Mouse (Mus musculus) kidney, adult 9 months (tissue): ENCODE results near the gene Cog4.
"Not testable (repeated sequence)": the region's sequence is repeated elsewhere in the genome, so short reads cannot be mapped to it uniquely, and the experiment has no call there.

Experiments used
- DNase-seq: peaks from one replicate; pipeline ENCODE4 v3.0.0; 2022

The Cog4 gene

DNA sequence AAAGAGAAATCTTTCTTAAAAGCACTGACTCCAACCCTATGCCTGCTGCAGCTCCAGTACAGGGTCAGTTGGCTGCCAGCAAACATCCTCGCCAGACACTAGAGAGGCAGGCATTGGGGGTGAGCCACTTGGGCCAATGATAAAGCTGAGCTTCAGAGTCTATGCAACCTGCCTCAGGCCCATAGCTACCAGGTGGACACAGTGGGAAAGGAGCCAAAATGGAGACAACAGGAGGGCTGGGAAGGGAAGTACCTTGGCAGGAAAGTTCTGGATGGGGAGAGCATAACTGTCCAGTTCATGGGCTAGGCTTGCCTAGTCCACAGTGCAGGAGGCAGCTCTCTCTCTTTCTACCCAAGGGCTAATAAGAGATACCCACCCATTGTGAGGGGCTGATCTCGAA, 46.5 kb downstream of the Cog4 start:
- no peak for DNase-seq

- DNase-seq = no peak
Measured at GRCm38 (mm10) chr8:110894851-110895250, 48.5 kb downstream of the Cog4 start.

- no peak for DNase-seq
Measured at GRCm38 (mm10) chr8:110895254-110895653, 48.9 kb downstream of the Cog4 start.

- no peak for DNase-seq
Measured at GRCm38 (mm10) chr8:110895812-110896211, 49.4 kb downstream of the Cog4 start.

DNA sequence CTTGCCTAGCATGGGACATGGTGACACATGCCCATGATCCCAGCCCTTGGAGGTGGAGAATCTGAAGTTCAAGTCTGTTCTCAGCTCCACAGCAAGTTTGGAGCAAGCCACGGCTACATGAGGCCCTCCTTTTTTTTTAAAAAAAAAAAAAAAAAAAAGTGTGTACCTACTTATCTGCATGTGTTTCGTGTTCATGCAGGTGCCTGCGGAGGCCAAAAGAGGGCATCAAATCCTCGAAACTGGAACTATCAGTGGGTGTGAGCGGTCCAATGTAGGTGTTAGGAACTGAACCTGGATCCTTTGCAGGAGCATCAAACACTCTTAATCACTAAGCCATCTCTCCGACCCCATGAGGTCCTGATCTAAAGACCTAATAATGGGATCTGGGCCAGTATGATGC, 51.1 kb downstream of the Cog4 start:
- DNase-seq = no peak

- no peak for DNase-seq
Measured at GRCm38 (mm10) chr8:110901056-110901455, 54.7 kb downstream of the Cog4 start.

GRCm38 (mm10) chr8:110901839-110902578, 55.6 kb downstream of the Cog4 start, which contains the start of gene Fuk:
Gene Fuk, minus strand, starts transcription at chr8:110902488.
- DNase-seq = peak; percentile 92

GRCm38 (mm10) chr8:110902579-110902965, 56.2 kb downstream of the Cog4 start:
- DNase-seq = no peak

- DNase-seq = no peak
Measured at GRCm38 (mm10) chr8:110905404-110905803, 59.0 kb downstream of the Cog4 start.

DNA sequence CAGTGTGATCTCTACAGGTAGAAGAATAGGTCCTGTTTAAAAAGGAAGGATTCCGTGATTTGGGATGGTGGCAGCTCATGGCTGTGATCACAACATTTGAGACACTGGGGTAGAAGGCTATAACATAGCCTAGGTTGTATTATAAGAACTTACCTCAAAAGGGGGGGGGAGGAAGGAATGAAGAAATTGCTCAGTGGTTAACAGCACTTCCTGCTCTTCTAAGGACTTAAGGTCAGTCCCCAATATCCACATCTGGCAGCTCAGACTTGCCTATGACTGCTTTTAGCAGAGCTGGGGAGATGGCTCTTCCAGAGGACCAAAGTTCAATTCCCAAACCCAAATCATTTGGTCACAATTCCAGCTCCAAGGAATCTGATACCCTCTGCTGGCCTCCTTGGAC, 60.3 kb downstream of the Cog4 start:
- DNase-seq = no peak

DNA sequence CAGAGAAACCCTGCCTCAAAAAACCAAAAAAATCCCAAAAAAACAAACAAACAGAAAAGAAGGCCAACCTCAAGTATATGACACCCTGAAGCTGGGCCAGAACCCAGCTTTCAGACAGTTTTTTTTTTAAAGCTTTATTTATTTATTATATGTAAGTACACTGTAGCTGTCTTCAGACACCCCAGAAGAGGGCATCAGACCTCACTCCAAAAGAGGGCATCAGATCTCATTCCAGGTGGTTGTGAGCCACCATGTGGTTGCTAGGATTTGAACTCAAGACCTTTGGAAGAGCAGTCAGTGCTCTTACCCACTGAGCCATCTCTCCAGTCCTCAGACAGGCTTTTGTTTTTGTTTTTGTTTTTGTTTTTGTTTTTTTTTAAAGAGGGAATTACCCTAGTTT, 63.5 kb downstream of the Cog4 start:
- DNase-seq = not testable (repeated sequence)

GRCm38 (mm10) chr8:110911576-110912570, 65.5 kb downstream of the Cog4 start:
- no peak for DNase-seq

- peak; percentile 96 for DNase-seq
Measured at GRCm38 (mm10) chr8:110917415-110917814, 71.0 kb downstream of the Cog4 start.

DNA sequence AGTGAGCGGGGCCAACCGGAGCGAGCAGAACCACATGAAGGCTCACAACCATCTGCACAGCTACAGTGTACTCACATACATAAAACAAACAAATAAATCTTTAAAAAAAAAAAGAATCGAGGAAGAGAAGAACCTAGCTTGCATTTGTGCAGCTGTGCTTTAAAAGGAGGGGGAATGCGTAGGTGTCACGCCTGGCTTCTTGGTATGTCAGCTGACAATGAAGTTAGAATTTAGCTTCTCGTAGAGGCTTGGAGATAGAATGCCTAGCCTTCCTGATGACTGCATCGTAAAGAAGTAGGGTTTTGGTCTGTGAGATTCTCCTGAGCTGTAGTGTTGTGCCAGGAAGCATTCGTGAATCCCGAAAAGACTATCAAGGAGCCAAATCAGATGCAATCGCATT, 71.6 kb downstream of the Cog4 start:
- DNase-seq = no peak

- DNase-seq = no peak
Measured at GRCm38 (mm10) chr8:110918460-110918859, 72.1 kb downstream of the Cog4 start.

- DNase-seq = peak; percentile 89
Measured at GRCm38 (mm10) chr8:110919341-110920031, 73.1 kb downstream of the Cog4 start, which contains the start of gene St3gal2. Gene St3gal2, plus strand, starts transcription at chr8:110919922.

DNA sequence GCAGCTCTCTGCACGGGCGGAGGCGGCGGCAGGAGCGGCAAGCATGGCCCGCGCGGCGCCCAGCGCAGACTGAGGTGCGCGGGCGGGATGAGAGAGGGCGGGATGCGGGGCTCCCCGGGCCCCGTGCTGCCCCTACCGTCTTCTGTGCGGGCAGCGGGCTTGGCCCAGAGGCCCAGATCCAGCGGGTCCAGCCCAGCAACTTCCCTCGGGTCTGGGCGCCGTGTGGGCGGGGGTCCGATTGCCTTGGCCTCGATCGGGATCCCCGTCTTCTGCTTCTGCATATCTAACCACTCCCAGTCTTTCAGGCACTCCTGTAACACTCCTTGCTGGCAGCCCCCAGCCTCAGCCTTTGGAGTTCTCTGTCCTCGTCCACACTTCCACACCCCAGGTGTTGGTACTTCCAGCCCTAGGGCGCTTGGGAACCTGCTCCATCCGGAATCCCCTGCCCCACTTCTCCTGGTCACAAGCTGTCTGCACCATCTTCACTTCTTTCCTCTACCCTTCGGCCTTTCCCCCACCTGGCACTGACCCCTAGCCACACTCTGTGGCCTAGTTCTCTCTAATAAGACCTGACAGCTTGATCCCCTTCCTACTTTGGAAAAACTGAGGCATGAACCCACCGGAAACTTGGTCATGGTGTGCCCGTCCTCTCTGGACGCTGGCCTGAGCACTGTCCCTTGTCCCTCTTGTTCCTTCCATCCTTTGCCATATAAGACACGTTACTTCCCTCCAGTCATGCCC, 73.8 kb downstream of the Cog4 start:
- DNase-seq = peak; percentile 41

DNA sequence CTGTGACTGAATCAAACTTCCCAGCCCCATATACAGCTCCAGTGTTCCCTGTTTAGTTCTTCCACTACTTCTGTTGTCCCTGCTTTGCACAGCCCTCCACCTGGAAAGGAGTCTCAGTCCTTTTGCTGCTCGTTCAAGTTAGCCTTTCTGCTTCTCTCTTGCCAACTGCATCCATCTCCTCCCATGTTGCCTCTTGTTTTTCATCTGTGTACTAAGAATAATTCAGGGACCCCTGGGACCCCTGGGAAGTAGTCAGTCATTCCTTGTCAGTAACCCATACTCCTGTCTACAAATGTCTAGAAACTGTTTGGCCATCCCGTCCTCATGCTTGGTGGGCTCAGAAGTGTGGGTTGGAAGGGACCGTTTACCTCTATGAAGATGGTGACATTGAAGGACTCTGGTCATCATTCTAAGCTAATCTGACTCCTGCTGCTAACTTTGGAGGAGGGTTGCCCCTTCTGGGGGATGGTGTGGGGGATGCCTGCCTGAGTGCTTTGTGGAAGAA, 74.4 kb downstream of the Cog4 start:
- DNase-seq = no peak

DNA sequence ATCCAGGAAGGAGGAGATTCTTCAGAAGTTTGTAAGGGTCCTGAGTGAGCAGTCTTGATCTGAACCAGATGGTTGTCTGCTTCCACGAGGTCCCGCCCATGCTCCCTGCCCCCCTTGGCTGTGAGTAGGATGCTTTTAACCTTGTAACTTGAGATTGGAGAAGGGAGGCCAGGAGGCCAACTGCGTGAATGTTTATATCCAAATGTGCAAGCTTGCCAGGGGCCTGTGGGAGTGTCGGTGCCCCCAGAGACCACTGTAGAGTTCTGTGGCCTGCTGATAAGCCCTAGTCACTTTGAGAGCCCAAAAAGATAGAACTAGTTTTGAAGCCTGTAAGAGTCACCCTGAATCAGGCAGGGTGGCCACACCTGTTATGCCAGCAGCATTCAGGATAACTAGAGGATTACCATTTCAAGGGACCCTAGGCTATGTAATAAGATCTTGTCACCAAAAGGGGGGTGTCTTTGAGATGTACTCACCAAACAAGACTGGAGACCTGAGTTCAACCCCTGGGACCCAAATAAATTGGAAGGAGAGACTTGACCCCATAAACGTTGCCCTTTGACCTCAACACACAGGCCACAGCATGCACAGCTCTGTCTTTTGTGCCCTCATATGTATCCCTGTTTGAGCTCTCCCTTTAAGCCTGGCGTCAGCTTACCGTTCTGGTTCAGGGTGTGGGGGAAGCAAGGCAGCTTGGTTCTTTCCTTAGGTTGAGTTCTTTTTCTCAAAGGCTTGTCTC, 75.3 kb downstream of the Cog4 start:
- peak; percentile 38 for DNase-seq

DNA sequence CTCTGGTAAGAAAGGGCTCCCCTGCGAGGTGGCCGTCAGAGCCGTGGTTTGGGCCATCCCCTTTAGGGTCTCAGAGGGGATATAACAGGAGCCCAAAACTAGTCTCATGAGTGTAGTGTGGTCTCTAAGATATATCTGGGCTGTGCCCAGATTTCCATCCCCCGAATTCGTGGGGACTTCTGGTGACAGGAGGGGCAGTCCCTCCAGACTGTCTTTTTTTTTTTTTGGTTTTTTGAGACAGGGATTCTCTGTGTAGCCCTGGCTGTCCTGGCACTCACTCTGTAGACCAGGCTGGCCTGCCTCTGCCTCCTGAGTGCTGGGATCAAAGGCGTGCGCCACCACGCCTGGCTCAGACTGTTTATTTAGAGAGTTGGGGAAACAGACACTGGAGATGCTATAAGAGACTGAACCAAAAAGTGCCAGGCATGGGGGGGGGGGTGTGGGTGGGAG, 79.3 kb downstream of the Cog4 start:
- no peak for DNase-seq

DNA sequence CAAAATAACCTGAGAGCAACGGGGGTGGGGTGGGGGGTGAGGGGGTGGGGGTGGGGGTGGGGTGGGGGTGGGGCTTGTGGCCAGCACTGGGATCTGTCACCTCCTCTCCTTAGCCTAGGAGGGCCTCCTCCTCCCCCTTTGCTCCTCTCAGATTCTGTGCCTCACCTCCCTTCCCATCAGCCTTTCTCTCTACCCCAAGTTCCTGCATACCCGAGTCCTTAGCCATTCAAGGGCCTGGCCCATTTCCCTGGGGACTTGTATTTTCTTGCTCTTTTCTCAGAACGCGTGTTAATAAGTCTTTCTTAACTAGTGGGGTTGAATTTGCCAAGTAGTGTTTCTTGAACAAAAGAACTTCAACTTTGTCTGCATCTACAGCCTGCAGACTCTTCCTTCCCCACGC, 80.3 kb downstream of the Cog4 start:
- no peak for DNase-seq
